Mouse (Mus musculus) layer of hippocampus, adult 2 months (tissue): Measurements from ENCODE around the gene Doc2g. TPM values are rescaled to one million over a fixed set of nuclear protein-coding genes. Genes with fewer than 3 reads are reported as not detected.
"Not testable (repeated sequence)": the region's sequence is repeated elsewhere in the genome, so short reads cannot be mapped to it uniquely, and the experiment has no call there.

Experiments
- DNase-seq, 2 experiments: peaks; one replicate each; pipeline ENCODE4 v3.0.0; 2022; ENCODE audit warnings: low spot score in 2 of 2
- H3K27ac ChIP-seq: fragments of 200-600 bp; 2 replicates; pipeline ENCODE4 v1.8.1; 2022
- H3K4me3 ChIP-seq: fragments of 200-600 bp; 2 replicates; pipeline ENCODE4 v1.8.1; 2022; ENCODE audit warnings: mild to moderate bottlenecking
- CTCF ChIP-seq: fragments of 200-600 bp; conservative IDR thresholded peaks from 2 replicates; pipeline ENCODE4 v1.8.1; 2022; ENCODE audit warnings: antibody characterized with exemption, mild to moderate bottlenecking, moderate library complexity
- long read RNA-seq, 2 experiments: library from polyadenylated mRNA; stranded (forward); transcript quantifications; one replicate each; pipeline ENCODE4 v2.0.0; 2021; ENCODE audit warnings: borderline mapping rate in 2 of 2
- total RNA-seq, 2 experiments: library from RNA; stranded (reverse); gene quantifications; 2 replicates each; pipeline ENCODE4 v1.2.3; 2021

Gene Doc2g
- 1 to 10 TPM; 3.2 TPM for total RNA-seq
- long read RNA-seq, experiment 1, partial matches to known transcripts: 2 of 7 reads
- long read RNA-seq, experiment 1, other reads (novel, unspliced or antisense): 5 of 7 reads
- long read RNA-seq, experiment 2, partial matches to known transcripts: 1 of 5 reads
- long read RNA-seq, experiment 2, other reads (novel, unspliced or antisense): 4 of 5 reads

DNA sequence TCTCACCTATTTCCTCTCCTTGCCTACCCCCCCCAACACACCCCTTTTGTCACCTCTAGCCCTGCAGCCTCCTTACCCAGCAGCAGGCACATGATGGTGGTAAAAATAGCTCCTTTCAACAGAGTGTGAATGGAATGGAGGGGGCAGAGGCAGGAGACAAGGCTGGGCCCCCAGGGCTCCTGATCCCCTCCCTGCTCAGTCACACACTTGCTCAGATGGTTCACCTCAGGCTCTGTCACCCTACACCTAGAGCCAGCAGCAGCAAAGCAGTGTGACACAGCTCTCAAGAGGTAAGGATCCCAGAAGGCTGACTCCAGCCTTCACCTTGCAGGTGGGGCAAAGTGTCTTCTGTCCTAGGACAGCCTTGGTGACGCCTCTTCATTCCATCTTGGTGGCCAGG lies at the start of gene Doc2g:
Doc2g (plus strand) TSS at position 202 of the 400 bp plus-strand sequence.
- Histone ChIP-seq H3K4me3 (no peak within 1 kb of the TSS), H3K27ac (no peak within 1 kb of the TSS)
- DNase-seq: no peak
- TF ChIP-seq CTCF: no peak

DNA sequence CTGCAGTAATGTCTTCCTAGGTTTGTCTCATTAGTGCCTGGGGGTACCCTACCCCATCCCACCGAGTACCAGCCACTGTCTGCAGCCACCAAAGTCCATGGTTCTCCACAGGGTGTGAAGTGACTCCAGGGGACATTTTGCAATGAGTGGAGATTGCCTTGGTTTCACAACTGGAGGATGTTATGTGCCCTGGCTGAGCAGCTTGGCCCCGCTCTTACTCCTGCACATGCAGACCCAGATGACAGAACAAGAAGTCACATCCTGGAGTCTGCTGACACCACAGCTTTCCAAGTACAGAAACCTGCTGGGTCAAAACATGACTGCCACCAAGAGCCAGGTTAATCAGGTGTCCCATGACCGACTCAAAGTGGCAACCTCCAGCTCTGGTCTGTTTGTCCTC lies 48.1 kb upstream of the Doc2g start:
- no peak for DNase-seq
- no peak overlapping the region for H3K4me3 ChIP-seq
- no peak overlapping the region for H3K27ac ChIP-seq
- no peak for TF ChIP-seq CTCF

DNA sequence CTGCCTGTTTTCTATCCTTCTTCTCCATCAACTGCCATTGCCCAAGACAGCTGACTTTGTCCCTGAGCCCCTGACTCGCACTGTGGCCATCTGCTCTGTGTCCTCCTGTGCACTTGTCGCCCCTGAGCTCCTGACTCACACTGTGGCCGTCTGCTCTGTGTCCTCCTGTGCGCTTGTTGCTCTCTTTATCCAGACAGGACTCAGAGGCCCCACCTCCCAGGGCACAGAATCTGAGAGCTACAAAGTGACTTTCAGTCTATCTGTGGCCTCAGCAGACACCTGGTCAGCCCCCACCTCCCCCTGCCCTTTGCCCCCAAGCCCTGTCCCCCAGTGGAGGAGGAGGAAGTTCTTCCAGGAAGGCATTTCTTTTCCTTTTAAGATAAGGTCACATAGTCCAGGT lies 47.3 kb upstream of the Doc2g start:
- no peak for DNase-seq
- H3K4me3 ChIP-seq: no peak overlapping the region
- H3K27ac ChIP-seq: no peak overlapping the region
- TF ChIP-seq CTCF: no peak

DNA sequence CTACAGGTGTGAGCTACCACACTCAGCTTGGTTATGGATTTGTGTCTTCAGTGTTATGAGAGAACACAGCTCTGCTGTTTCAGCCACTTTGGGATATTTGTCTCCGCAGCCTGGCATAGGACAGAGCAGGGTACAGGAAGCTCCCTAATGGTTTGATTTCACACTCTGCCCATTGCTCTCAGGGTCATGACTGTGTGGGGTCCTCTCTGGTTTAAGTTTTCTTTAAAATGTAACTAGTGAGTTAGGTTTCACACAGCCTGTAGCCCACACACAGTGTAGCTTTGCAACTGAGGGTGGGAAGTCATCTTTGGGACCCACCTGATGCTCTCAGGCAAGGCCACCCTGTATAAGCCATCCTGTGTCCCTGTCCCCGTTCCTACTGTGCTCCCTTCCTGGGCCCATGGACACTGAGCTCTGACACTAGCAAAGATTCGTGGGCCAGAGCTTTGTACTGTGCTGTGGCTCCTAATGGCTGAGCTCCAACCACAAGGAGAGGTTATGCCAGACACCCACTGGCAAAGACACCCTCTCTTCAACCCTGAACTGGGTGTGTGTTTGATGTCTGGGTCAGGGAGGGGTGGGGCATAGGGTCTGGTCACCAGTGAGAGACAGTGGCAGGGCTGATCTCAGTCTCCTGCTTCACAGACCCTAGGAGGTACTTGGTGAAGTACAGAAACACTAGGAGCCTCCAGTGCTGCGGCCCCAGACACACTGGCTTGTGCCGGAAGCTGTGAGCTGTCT lies 45.6 kb upstream of the Doc2g start:
- DNase-seq, H3K4me3 ChIP-seq: not testable (repeated sequence)

DNA sequence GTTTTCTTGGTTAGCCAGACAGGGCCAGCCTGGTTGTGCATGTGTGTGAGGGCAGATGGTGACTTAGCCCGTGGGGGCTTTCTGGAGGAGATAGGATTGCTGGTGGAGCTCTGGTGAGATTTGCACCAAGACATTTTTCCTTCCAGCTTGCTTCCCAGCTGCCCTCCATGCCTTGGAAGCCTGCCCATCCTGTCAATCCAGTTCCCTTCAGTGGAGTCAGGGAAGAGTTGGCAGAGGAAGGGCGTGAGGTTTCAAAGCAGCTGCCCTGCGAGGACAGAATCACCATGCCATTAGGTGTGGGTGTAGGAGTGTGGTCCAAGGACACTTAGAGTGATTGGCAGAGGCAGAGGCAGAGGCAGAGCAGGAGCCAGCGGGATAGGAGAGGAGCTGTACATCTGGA lies 44.6 kb upstream of the Doc2g start, which contains the start of gene Aldh3b3:
Aldh3b3 (plus strand) TSS at position 176 of the 400 bp plus-strand sequence.
- Histone ChIP-seq H3K27ac (no peak within 1 kb of the TSS), H3K4me3 (no peak within 1 kb of the TSS)
- TF ChIP-seq CTCF: no peak
- DNase-seq: peak in 1 of 2 experiments; percentile 45

More for the DNA sequence above, 45.6 kb upstream of the Doc2g start:
- H3K27ac ChIP-seq: not testable (repeated sequence)

DNA sequence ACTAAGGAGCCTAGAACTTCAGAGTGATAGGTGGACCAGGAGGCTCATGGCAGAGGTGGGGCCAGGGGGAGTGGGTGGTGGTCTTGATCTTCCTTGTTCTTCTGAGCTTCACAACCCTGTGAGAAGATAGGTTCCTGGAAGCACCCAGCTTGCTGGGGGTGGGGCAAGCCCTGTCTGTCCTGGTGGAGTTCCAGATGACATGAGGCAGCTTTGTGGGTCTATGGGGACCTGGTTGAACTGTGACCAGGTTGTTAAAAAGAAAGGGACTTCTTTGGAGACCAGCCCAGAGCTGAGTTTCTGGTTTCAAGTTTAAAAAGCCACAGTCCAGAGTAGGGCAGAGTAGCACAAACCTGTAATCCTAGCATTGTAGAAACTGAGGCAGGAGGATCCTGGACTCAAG lies 44.1 kb upstream of the Doc2g start:
- DNase-seq: no peak
- H3K27ac ChIP-seq: no peak overlapping the region
- no peak overlapping the region for H3K4me3 ChIP-seq
- TF ChIP-seq CTCF: no peak

DNA sequence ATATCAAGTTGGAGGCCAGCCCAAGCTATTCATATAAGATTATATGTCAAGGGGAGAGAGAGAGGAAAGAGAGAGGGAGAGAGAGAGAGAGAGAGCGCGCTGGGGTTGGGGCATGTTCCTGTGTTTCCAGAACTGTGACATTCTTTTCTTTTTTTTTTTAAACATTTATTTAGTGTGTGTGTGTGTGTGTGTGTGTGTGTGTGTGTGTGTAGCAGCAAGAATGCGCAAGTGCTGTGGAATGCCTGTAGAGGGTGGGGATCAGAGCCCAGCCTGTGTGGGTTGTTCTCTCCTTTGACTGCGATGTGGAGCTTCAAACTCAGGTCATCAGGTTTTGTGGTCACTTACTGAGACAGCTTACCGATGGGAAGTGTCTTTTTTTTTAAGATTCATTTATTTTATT lies 42.9 kb upstream of the Doc2g start:
- H3K27ac ChIP-seq: no peak overlapping the region
- no peak overlapping the region for H3K4me3 ChIP-seq
- no peak for DNase-seq
- TF ChIP-seq CTCF: no peak

DNA sequence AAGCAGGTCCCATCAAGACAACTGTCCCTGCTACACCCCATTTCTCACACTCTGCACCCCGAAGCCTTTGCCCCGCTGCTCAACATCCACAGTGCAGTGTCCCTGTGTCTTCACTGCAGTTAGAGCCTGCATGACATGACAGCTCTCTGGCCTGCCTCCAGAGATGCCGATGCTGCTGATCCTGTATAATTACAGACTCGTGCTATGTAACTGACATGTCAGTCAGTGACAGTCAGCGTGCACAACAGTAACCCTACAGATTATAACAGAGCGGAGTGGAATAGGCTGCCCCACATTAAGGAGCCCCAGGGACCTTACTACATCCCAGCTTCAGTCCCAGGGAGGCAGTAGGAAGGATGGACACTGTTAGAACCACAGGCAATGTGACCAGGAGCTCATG lies 41.3 kb upstream of the Doc2g start:
- H3K27ac ChIP-seq, DNase-seq, H3K4me3 ChIP-seq: not testable (repeated sequence)

DNA sequence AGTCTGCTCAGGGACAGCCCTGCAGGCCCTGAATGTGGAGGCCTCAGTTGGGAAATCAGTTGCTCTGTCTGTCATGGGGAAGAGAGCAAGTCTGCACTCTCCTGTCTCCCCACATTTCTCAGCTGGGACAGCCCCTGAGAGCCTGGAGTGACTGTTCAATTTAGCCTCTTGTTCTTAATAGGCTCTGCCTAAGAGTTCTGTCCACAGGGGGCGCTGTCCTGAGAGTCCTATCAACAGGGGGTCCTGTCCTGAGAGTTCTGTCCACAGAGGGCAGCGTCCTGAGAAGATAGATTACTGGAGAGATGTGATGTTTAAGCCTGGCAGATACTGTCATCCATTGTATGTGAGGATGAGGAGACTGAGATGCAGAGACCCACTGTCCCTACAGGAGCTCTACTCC lies 40.6 kb upstream of the Doc2g start:
- no peak for DNase-seq
- no peak overlapping the region for H3K27ac ChIP-seq
- H3K4me3 ChIP-seq: no peak overlapping the region
- TF ChIP-seq CTCF: peak; percentile 53

DNA sequence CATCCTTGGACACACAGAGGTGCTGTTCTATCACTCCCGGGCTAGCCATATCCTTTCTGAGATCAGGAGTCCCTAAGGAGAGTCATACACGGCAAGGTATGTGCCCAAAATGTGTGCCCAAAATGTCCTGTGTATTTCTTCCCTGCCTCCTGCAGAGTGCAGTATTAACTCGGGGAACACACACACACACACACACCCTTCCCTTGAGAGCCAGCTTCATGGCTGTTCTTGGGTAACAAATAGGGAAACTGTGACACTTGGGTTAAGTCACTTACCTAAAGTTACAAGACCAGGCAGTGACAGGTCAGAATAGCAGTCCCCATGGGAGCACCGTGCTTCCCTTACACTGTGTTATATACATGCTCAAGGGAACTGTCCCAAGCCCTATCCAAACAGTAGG lies 39.1 kb upstream of the Doc2g start:
- TF ChIP-seq CTCF: no peak
- no peak overlapping the region for H3K27ac ChIP-seq
- H3K4me3 ChIP-seq: no peak overlapping the region
- no peak for DNase-seq

DNA sequence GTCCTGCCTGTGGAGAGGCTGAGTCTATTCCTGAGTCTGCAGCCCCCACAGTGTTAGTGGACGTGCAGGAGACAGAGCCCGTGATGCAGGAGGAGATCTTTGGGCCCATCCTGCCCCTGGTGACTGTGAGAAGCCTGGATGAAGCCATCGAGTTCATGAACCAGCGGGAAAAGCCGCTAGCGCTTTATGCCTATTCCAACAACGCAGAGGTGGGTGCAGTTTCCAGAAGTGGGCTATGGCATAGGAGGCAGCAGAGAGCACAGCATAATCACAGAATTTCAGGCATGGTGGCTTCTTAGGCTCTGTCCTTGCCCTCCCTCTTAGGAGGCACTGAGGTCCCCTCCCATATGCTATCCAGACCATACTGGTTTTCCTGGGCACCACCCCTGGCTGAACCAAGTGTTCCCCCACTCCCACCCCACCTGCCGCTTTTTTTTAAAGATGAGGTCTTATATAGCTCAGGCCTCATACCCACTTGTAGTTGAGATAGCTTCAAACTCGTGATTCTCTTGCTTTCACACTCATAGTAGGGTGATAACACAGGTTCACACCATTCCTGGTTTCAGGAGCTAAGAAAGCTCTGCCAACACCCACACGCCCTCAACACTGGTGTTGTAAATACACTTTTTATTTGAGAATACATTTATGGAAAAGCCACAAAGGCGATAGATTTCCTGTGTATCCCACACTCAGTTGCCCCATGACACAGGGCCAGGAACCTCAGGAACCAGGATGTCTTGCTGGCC lies 36.6 kb upstream of the Doc2g start:
- peak; percentile 59 for TF ChIP-seq CTCF
- H3K27ac ChIP-seq: no peak overlapping the region
- no peak overlapping the region for H3K4me3 ChIP-seq
- DNase-seq: no peak

DNA sequence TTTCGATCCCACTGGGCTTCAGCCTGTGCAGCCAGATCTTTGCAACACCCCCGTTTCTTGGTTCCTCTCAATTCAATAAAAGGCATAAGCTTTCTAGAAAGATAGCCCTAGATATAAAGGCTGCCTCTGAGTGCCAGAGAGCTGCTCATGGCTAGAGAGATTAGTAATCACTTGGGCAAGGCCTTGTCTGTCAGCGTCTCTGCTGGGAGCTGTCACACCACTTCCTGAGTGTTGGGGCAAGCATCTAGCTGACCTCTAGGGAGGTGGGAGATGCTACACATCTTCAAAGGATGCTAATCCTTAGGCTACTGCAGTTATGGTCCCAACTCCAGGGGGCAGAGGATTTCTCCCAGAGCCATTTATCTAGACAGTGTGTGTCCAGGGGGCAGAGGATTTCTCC lies 35.9 kb upstream of the Doc2g start:
- Histone ChIP-seq H3K4me3 (no peak overlapping the region), H3K27ac (no peak overlapping the region)
- no peak for TF ChIP-seq CTCF
- DNase-seq: no peak

DNA sequence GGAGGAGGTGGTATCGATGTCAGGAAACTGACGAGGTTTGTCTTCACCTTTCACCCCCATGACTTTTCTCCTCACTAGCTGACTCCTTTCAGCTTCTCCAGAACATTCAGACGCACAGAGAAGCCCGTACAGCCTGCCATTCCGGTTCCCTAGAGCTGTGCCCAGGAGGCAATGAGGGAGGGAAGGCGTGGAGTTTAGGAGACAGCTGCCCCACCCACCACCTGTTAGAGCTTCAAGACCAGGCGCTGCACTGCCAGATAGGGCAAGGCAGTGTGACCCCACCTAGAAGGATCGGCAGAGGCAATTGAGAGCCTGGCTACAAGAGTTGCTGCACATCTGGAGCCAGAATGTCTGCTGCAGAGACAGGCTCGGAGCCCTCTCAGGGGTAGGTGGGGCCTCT lies 30.9 kb upstream of the Doc2g start, which contains the start of gene Aldh3b2:
Aldh3b2 (plus strand) TSS at position 100 of the 400 bp plus-strand sequence.
- H3K4me3 ChIP-seq: no peak within 1 kb of the TSS
- no peak for TF ChIP-seq CTCF
- DNase-seq: no peak
- no peak within 1 kb of the TSS for H3K27ac ChIP-seq

DNA sequence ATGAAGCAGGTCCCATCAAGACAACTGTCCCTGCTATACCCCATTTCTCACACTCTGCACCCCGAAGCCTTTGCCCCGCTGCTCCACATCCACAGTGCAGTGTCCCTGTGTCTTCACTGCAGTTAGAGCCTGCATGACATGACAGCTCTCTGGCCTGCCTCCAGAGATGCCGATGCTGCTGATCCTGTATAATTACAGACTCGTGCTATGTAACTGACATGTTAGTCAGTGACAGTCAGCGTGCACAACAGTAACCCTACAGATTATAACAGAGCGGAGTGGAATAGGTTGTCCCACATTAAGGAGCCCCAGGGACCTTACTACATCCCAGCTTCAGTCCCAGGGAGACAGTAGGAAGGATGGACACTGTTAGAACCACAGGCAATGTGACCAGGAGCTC lies 28.5 kb upstream of the Doc2g start:
- H3K27ac ChIP-seq: not testable (repeated sequence)

More for the DNA sequence above, 28.5 kb upstream of the Doc2g start:
- DNase-seq, H3K4me3 ChIP-seq: not testable (repeated sequence)
